ENCODE assay signal across 15 mouse cellular contexts in genomic region chr12:108914709-108915340, GRCm38 (mm10). TPM values are rescaled to one million over a fixed set of nuclear protein-coding genes. Genes with fewer than 3 reads are reported as not detected.
DNase-seq lines count a peak whose midpoint lies in the region; TF ChIP-seq lines count a peak whose summit lies in the region.
"Had no signal": no experiment of that assay in that cellular context is flagged by ENCODE, and none has a peak within 500 bp of the region (broad histone marks: within the 10 kb centered on the region; RNA-seq: fewer than 3 reads in every experiment).

No protein-coding gene starts in this region.

- H3K9me3 ChIP-seq in megakaryocyte, embryonic 14.5 days, result peaks cover 2% of the 10 kb centered on the region; the same call in 1 of the 2 replicates
- H3K9me3 ChIP-seq: embryonic facial prominence, embryonic 12.5 days; G1E; hindbrain, embryonic 15.5 days; lung, embryonic 15.5 days had no signal

- H3K27me3 ChIP-seq in megakaryocyte, embryonic 14.5 days (replicated peaks), result no peaks in the 10 kb centered on the region
- H3K27me3 ChIP-seq: hindbrain, embryonic 15.5 days; lung, embryonic 15.5 days had no signal

- H3K36me3 ChIP-seq in megakaryocyte, embryonic 14.5 days (replicated peaks; ENCODE audit: low read length), result peaks cover 20% of the 10 kb centered on the region
- H3K36me3 ChIP-seq: embryonic facial prominence, embryonic 12.5 days; hindbrain, embryonic 15.5 days; lung, embryonic 15.5 days had no signal

- TF ChIP-seq POLR2A in embryonic fibroblast, embryonic 13.5 days (IDR thresholded peaks at IDR 0.05; ENCODE audit: low read depth, low read length), result 0 out of 2 replicates have a peak, but pooled peaks have one; percentile 1

- peak overlapping the region; percentile 81 for H3K27ac ChIP-seq in embryonic fibroblast, embryonic 13.5 days (ENCODE audit: insufficient read depth, low read length)
- H3K27ac ChIP-seq: embryonic facial prominence, embryonic 12.5 days; lung, embryonic 15.5 days had no signal

- H3K4me3 ChIP-seq in embryonic fibroblast, embryonic 13.5 days (ENCODE audit: insufficient read depth, low read length), result no peak overlapping the region
- H3K4me3 ChIP-seq in megakaryocyte, embryonic 14.5 days (replicated peaks), result peak overlapping the region; percentile 38
- H3K4me3 ChIP-seq: embryonic facial prominence, embryonic 12.5 days; hindbrain, embryonic 15.5 days; lung, embryonic 15.5 days had no signal

- no peak for TF ChIP-seq CTCF in embryonic fibroblast, embryonic 13.5 days (IDR thresholded peaks at IDR 0.05; ENCODE audit: borderline replicate concordance, insufficient read depth, low read length)

- DNase-seq in embryo, embryonic 10.5 days (ENCODE audit: low spot score), result peak; percentile 38
- DNase-seq in embryo, embryonic 10 days (ENCODE audit: low spot score), result no peak
- DNase-seq in kidney, postnatal 4 days, result peak; percentile 35 to 56
- no peak for DNase-seq in kidney, adult 9 months
- DNase-seq in layer of hippocampus, adult 11-12 months (ENCODE audit: low spot score), result no peak
- DNase-seq in lung, postnatal 25 days (ENCODE audit: low spot score), result no peak
- DNase-seq: gastrocnemius, postnatal 25 days; spleen, adult 18-20 months; thymus, postnatal 36 days had no signal

- H3K4me1 ChIP-seq in embryonic fibroblast, embryonic 13.5 days (ENCODE audit: control insufficient read depth, insufficient read depth, low read length), result peaks cover 27% of the 10 kb centered on the region
- peaks cover 44% of the 10 kb centered on the region for H3K4me1 ChIP-seq in megakaryocyte, embryonic 14.5 days

RNA-seq across cellular contexts. Expression of gene Wars, which starts 20.9 kb away (rescaled TPM):
- polyA plus RNA-seq in embryonic fibroblast, embryonic 13.5 days (2011; ENCODE audit: insufficient read length, low read depth, missing spikeins), result 80.1 and 83.5 TPM in 2 replicates
- polyA plus RNA-seq in megakaryocyte, embryonic 14.5 days (2012; ENCODE audit: insufficient read depth, low replicate concordance), result 22.4 and 33.8 TPM in 2 replicates

RNA-seq across cellular contexts. Expression of gene Wdr25, which starts 21.4 kb away (rescaled TPM):
- polyA plus RNA-seq in embryonic fibroblast, embryonic 13.5 days (2011; ENCODE audit: insufficient read length, low read depth, missing spikeins), result 2.8 and 4.8 TPM in 2 replicates
- 9.8 and 10.8 TPM in 2 replicates for polyA plus RNA-seq in megakaryocyte, embryonic 14.5 days (2012; ENCODE audit: insufficient read depth, low replicate concordance)

Comparison
In these comparisons a context has a peak if more than half of its experiments do, and no peak if none do; other contexts are left out.
1. DNase-seq: peak in embryo, embryonic 10.5 days (single experiment) and kidney, postnatal 4 days (2 of 2); none in embryo, embryonic 10 days (single experiment), kidney, adult 9 months (single experiment), layer of hippocampus, adult 11-12 months (single experiment) and lung, postnatal 25 days (single experiment).